Mouse (Mus musculus) forebrain, embryonic 14.5 days (tissue): ENCODE data around the gene Olfr38. TPM values are rescaled to one million over a fixed set of nuclear protein-coding genes. Genes with fewer than 3 reads are reported as not detected.

Source experiments
- ATAC-seq: fragments of 200-750 bp; cut with Nextera tagmentation; 2 replicates; pipeline ENCODE4 v1.8.0; 2017; ENCODE audit warnings: mild to moderate bottlenecking, moderate library complexity
- DNase-seq: peaks from one replicate; pipeline ENCODE4 v3.0.0-alpha.2; 2015; ENCODE audit warnings: low spot score
- H3K27ac ChIP-seq: fragments of 300-500 bp; sonication (generic); 2 replicates; pipeline ENCODE4 v1.5.1; 2014; ENCODE audit warnings: low read depth, mild to moderate bottlenecking, control low read depth, low read length, moderate library complexity
- H3K27me3 ChIP-seq: fragments of 300-500 bp; sonication (generic); replicated peaks from 2 replicates; pipeline ENCODE4 v1.6.1; 2014; ENCODE audit warnings: low read length, control low read depth, mixed read lengths; ENCODE audit not compliant: control insufficient read depth, insufficient read depth
- H3K36me3 ChIP-seq: fragments of 300-500 bp; sonication (generic); 2 replicates; pipeline ENCODE4 v1.6.1; 2014; ENCODE audit warnings: low read length, control low read depth; ENCODE audit not compliant: control insufficient read depth, insufficient read depth
- H3K4me1 ChIP-seq: fragments of 300-500 bp; sonication (generic); 2 replicates; pipeline ENCODE4 v1.6.1; 2014; ENCODE audit warnings: antibody characterized with exemption, low read length, control low read depth; ENCODE audit not compliant: control insufficient read depth, insufficient read depth
- H3K4me2 ChIP-seq: fragments of 300-500 bp; sonication (generic); 2 replicates; pipeline ENCODE4 v1.6.1; 2014; ENCODE audit warnings: mild to moderate bottlenecking, control low read depth, low read length
- H3K4me3 ChIP-seq: fragments of 300-500 bp; sonication (generic); 2 replicates; pipeline ENCODE4 v1.5.1; 2014; ENCODE audit warnings: low read depth, low read length, control low read depth
- H3K9ac ChIP-seq: fragments of 300-500 bp; sonication (generic); 2 replicates; pipeline ENCODE4 v1.6.1; 2014; ENCODE audit warnings: mild to moderate bottlenecking, low read length, control low read depth, moderate library complexity
- H3K9me3 ChIP-seq: fragments of 300-500 bp; sonication (generic); replicated peaks from 2 replicates; pipeline ENCODE4 v1.6.1; 2016; ENCODE audit warnings: low read length, control low read depth, mixed read lengths; ENCODE audit not compliant: control insufficient read depth
- WGBS: fragments of 180-500 bp; shearing (Covaris S2); extraction: QIAGEN DNeasy Blood & Tissue Kit; methylation state at CpG from one replicate; pipeline ENCODE4 v1.1.7; 2014; 5-methylcytosine and 5-hydroxymethylcytosine counted together
- polyA plus RNA-seq: library from polyadenylated mRNA; unstranded; fragments of >200 nt; fragmentation: Nextera tagmentation; extraction: Ambion mirVana; gene quantifications from 2 replicates; pipeline ENCODE4 v1.2.1, GENCODE M21; 2014

Olfr38 gene
- polyA plus RNA-seq, 1 experiment from 2014 or later = not detected

- 45% methylated on average over 4 of the region's 4 CpGs for WGBS
- no peak overlapping the region for H3K4me3 ChIP-seq
- no peak overlapping the region for H3K4me2 ChIP-seq
- H3K9ac ChIP-seq = no peak overlapping the region
- H3K4me1 ChIP-seq = no peaks in the 10 kb centered on the region
- ATAC-seq (peak; percentile 72; the same call in 1 of the 2 replicates), DNase-seq (no peak)
- no peaks in the 10 kb centered on the region for H3K36me3 ChIP-seq
- H3K27ac ChIP-seq = 0 out of 2 replicates have a peak overlapping the region, but pooled peaks have one; percentile 1
- H3K9me3 ChIP-seq = no peaks in the 10 kb centered on the region
- no peaks in the 10 kb centered on the region for H3K27me3 ChIP-seq
Measured at GRCm38 (mm10) chr6:42790247-42790948, 34.2 kb downstream of the Olfr38 start.

GRCm38 (mm10) chr6:42790949-42791556 is 34.8 kb downstream of the Olfr38 start:
- Histone ChIP-seq H3K4me3 (no peak overlapping the region), H3K4me1 (no peaks in the 10 kb centered on the region), H3K4me2 (no peak overlapping the region), H3K27ac (no peak overlapping the region), H3K27me3 (no peaks in the 10 kb centered on the region), H3K36me3 (no peaks in the 10 kb centered on the region), H3K9ac (no peak overlapping the region), H3K9me3 (no peaks in the 10 kb centered on the region)
- ATAC-seq = peak; percentile 79
- WGBS = 64% methylated on average over 9 of the region's 9 CpGs
- DNase-seq = peak; percentile 52

GRCm38 (mm10) chr6:42794982-42795381 is 38.8 kb downstream of the Olfr38 start:
- Histone ChIP-seq H3K4me3 (no peak overlapping the region), H3K27ac (no peak overlapping the region), H3K4me1 (no peaks in the 10 kb centered on the region), H3K9ac (no peak overlapping the region), H3K9me3 (no peaks in the 10 kb centered on the region), H3K4me2 (no peak overlapping the region), H3K36me3 (no peaks in the 10 kb centered on the region), H3K27me3 (no peaks in the 10 kb centered on the region)
- DNase-seq (no peak), ATAC-seq (no peak)
- WGBS = 93% methylated on average over 3 of the region's 3 CpGs

GRCm38 (mm10) chr6:42811639-42812038 is 55.4 kb downstream of the Olfr38 start, which contains the start of gene Olfr450:
Gene Olfr450, plus strand, starts transcription at chr6:42811939.
- DNase-seq (no peak), ATAC-seq (no peak)
- Histone ChIP-seq H3K27ac (no peak within 1 kb of the TSS), H3K4me2 (no peak within 1 kb of the TSS), H3K9ac (no peak within 1 kb of the TSS), H3K27me3 (no peaks in the 10 kb centered on the region), H3K4me3 (no peak within 1 kb of the TSS), H3K4me1 (no peaks in the 10 kb centered on the region), H3K36me3 (no peaks in the 10 kb centered on the region), H3K9me3 (no peaks in the 10 kb centered on the region)
- WGBS = 87% methylated on average over 1 of the region's 1 CpGs

Other genes starting within 250 kb of the Olfr38 start
- gene Olfr455, start 208.8 kb upstream of the Olfr38 start, polyA plus RNA-seq = not detected in 2 replicates
- not detected in 2 replicates for gene Tcaf3, start 158.7 kb upstream of the Olfr38 start, polyA plus RNA-seq
- 0.55 and 0.63 TPM in 2 replicates for gene Tcaf2, start 111.2 kb upstream of the Olfr38 start, polyA plus RNA-seq
- 176 and 209 TPM in 2 replicates for gene Tcaf1, start 46.3 kb upstream of the Olfr38 start, polyA plus RNA-seq
- not detected in 2 replicates for gene Olfr453, start 17.0 kb upstream of the Olfr38 start, polyA plus RNA-seq
- not detected in 2 replicates for gene Olfr452, start 28.7 kb downstream of the Olfr38 start, polyA plus RNA-seq
- not detected in 2 replicates for gene Olfr450, start 55.5 kb downstream of the Olfr38 start, polyA plus RNA-seq
- gene Olfr449, start 78.0 kb downstream of the Olfr38 start, polyA plus RNA-seq = not detected in 2 replicates
- gene Olfr448, start 134.0 kb downstream of the Olfr38 start, polyA plus RNA-seq = not detected in 2 replicates
- gene Olfr447, start 152.5 kb downstream of the Olfr38 start, polyA plus RNA-seq = not detected in 2 replicates
- not detected in 2 replicates for gene Olfr446, start 165.0 kb downstream of the Olfr38 start, polyA plus RNA-seq
- gene Olfr444, start 192.7 kb downstream of the Olfr38 start, polyA plus RNA-seq = not detected in 2 replicates